Mouse (Mus musculus) central nervous system, embryonic 14 days (tissue): ENCODE data around the gene Lax1. TPM values are rescaled to one million over a fixed set of nuclear protein-coding genes. Genes with fewer than 3 reads are reported as not detected.

Source experiments
- polyA plus RNA-seq: library from polyadenylated mRNA; depleted of rRNA; stranded (reverse); fragments of >200 nt; gene quantifications from 2 replicates; pipeline ENCODE4 v1.2.3, GENCODE M21; 2012; rRNA removed

Gene Lax1
- polyA plus RNA-seq: 0.36 and 0.76 TPM in 2 replicates

GRCm38 (mm10) chr1:133689897-133690296, at the start of gene Lax1:
Gene Lax1 (minus strand): TSS chr1:133690108.

GRCm38 (mm10) chr1:133661203-133661933, 28.5 kb downstream of the Lax1 start, which contains the start of gene Gm38394:
Gene Gm38394 (minus strand): TSS chr1:133661318.

GRCm38 (mm10) chr1:133660466-133661202, 29.3 kb downstream of the Lax1 start, which contains the start of gene Zbed6:
Gene Zbed6 (minus strand): TSS chr1:133660885.

Other genes starting within 250 kb of the Lax1 start
- gene Snrpe, start 79.8 kb downstream of the Lax1 start, polyA plus RNA-seq: 382 and 429 TPM in 2 replicates
- 6.8 and 9.1 TPM in 2 replicates for gene Zbed6, start 29.2 kb downstream of the Lax1 start, polyA plus RNA-seq
- gene Gm38394, start 28.8 kb downstream of the Lax1 start, polyA plus RNA-seq: 7.9 and 9.5 TPM in 2 replicates
- gene Atp2b4, start 110.9 kb upstream of the Lax1 start, polyA plus RNA-seq: 15.0 and 18.1 TPM in 2 replicates
- gene Optc, start 217.9 kb upstream of the Lax1 start, polyA plus RNA-seq: 8.3 and 8.4 TPM in 2 replicates
- gene Prelp, start 231.3 kb upstream of the Lax1 start, polyA plus RNA-seq: 3.5 and 7.1 TPM in 2 replicates